Mouse (Mus musculus) kidney, adult 11 months (tissue): Measurements from ENCODE around the gene Bace1.

Source experiments
- DNase-seq: peaks from one replicate; pipeline ENCODE4 v3.0.0; 2022

The Bace1 gene

DNA sequence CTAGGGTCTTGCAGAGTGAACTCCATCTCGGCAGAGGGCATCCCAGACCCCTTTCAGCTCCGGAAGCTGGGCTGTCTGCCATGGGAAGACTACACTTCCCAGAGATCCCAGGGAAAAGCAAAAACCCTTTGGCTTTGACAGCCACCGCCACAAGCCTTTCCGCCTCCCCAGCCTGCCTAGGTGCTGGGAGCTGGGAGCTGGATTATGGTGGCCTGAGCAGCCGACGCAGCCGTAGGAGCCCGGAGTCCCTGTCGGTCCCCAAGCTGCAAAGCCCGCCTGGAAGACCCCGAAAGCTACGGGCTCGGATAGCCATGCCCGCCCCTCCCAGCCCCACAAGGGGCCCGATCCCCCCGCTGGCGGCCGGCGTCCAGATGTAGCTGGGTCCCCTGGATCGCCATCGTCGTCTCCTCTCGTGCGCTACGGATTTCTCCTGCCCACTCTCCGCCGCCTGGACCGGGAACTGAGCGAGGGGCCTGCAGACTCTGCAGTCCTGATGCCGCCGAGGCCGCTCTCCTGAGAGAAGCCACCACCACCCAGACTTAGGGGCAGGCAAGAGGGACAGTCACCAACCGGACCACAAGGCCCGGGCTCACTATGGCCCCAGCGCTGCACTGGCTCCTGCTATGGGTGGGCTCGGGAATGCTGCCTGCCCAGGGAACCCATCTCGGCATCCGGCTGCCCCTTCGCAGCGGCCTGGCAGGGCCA, at the start of gene Bace1:
Gene Bace1 (plus strand): TSS at position 147 of the 705 bp plus-strand sequence.
- DNase-seq = peak; percentile 82

- no peak for DNase-seq
These were observed 46.8 kb upstream of the Bace1 start for GRCm38 (mm10) chr9:45791456-45792142.

DNA sequence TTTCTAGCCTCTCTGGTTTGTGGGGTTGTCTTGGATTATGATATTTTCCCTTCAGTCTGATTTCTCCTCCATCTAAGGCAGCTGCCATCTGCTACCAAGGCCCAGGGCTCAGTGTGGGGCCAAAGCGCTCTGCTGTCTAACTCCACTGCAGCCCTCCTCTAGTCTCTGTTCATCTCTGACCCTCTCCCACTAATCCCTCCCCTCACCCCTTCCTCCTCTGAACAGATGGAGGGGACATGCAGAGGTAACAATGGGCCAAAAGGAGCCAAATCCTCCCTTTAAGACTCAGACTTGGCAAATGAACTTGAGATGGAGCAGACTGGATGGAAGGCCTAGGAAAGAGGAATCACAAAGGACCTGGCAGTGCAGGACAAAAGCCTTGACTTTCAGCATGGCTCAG, 46.1 kb upstream of the Bace1 start:
- DNase-seq = no peak

DNA sequence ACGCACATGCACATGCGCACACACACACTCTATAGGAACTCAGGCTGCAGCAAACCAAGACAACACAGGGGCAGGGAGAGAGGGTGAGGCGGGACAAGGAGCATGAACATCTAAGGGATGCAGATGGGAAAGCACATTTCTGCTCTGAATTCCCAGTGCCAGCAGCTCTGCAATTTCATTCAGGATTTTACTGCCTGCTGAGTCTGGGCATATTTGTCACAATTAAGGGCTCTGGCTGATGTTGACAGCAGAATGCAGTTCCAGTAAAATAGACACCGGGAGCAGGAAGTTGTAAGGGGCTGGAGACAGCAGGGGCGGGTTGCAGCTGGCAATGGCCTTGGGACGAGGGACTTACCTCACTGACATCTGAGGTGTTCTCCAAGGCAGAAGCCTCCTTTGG, 44.7 kb upstream of the Bace1 start:
- no peak for DNase-seq

GRCm38 (mm10) chr9:45795722-45796121, 42.7 kb upstream of the Bace1 start:
- DNase-seq = no peak

- no peak for DNase-seq
These were observed 41.1 kb upstream of the Bace1 start for GRCm38 (mm10) chr9:45797271-45797670.

GRCm38 (mm10) chr9:45798467-45799164, 39.8 kb upstream of the Bace1 start:
- DNase-seq = no peak

DNA sequence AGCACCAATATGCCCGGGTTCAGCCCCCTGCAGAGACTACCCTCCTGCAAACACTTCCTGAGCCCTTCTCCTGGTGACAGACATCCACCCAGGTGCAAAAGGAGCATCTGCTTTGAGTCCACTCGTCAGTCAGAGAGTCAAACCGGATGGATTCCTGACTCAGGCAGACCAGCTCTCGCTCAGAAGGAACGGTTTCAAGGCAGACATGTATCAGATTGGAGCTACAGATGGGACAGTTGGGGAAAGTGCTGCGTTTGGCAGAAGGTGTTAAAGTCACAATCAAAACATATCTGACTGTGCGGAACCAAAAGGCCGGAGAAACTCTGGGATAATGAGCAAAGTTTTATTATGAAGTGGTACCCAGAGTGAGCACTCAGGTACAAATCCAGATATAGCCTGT, 39.0 kb upstream of the Bace1 start:
- DNase-seq = no peak

DNA sequence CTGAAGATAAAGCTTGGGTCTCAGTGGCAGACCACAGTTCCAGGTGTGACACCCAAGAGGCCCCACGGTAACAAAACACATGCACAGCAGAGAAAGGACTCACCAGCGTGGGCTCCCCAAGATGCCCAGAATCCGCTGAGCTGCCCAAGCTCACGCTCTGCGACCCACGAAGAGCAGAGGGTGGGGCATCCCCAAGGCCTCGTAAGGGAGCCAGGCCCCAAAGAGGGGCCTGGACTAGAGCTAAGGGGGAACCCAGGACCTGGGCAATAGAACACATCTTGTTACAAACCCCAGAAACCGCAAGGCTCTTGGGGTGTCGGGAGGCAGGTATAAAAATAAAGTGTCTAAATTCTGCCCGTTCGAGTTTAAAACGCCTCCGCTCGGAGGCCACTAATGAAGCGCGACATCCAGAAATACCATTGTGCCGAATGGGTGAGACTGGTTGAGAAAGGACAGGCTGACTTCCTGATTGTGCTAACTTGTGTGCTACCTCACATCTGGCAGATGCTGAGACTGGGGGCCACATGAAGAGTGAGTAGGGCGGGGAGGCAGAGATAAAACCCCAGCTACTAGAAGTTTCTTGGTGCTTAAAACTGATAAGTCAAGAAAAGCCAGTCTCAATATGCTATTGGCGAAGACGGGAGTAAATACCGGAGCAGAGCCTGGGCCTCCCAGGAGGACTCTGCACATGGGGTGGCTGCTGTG, 35.2 kb upstream of the Bace1 start:
- DNase-seq = no peak

GRCm38 (mm10) chr9:45806847-45807246, 31.5 kb upstream of the Bace1 start:
- peak; percentile 71 for DNase-seq

DNA sequence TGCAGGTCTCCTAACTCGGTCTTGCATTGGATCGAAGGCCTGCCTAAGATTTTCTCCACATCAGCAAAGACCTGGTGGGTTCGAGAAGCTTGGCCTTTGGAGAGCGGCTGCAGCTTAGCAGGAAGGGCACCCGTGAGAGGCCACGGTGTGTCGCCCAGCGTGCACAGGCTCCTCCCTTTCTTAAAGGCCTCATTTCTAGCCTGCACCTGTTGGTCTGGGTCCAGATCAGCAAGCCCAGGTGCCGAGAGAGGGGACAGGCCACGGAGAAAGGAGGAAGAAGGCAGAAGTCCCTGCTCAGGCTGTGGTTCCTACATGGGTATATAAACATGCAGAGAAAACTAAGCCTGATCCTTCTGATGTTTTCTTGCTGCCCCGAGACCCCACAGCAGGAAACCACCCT, 31.0 kb upstream of the Bace1 start:
- no peak for DNase-seq

DNA sequence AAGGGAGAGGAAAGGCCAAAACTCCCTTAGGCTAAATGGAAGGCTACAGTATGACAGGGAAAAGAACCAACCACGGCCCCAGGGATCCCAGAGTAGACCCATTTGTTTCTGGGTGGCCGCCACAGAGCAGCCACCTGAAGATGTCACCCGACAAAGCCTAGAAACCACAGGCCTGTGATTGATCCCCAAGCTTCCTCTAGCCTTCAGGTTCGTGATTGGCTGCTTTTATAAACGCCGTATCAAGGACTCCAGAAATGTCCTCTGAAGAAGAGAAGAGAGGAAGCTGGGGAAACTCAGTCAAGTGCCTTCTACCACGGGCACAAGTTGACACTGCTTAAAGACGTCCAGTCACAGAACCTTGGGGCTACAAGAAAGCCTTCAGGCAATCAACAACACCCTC, 30.6 kb upstream of the Bace1 start:
- DNase-seq = no peak

DNA sequence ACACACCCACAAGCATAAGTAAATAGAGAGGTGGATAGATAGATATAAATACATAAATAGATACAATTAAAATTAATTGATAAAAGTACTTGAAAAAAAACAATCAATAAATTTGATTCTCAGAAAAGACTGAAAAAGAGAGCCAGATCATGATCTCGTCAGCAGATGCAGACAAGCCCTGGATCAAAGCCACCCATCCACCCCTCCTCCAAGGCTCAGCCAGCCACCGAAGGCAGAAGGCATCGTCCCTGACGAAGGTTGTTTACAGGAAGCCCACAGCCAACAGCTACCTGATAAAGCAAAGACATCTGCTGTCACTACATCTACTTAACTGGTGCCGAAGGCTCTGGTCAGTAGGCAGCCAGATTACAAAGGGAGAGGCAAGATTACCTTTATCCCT, 26.4 kb upstream of the Bace1 start:
- DNase-seq = no peak

DNA sequence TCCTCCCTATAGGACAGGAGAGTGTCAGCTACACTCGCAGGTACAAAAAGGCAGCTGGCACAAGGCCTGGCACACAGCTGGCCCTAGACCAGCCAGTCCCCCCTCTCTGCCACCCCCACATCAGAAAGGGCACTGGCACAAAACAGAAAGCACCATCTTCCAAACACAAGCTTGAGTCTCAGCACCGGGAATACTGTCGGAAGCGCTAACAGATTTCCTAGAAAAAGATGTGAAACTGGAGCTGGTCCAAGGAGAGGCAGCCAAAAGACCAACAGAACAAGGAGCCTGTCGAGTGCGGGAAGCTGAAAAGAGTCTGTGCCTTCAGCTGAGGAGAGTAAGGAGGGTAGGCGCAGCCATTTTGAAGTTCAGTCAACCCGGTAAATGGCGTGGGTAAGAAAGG, 23.3 kb upstream of the Bace1 start:
- DNase-seq = no peak

- no peak for DNase-seq
These were observed 22.9 kb upstream of the Bace1 start for GRCm38 (mm10) chr9:45815525-45815924.

GRCm38 (mm10) chr9:45818406-45819011, 19.9 kb upstream of the Bace1 start:
- no peak for DNase-seq

DNA sequence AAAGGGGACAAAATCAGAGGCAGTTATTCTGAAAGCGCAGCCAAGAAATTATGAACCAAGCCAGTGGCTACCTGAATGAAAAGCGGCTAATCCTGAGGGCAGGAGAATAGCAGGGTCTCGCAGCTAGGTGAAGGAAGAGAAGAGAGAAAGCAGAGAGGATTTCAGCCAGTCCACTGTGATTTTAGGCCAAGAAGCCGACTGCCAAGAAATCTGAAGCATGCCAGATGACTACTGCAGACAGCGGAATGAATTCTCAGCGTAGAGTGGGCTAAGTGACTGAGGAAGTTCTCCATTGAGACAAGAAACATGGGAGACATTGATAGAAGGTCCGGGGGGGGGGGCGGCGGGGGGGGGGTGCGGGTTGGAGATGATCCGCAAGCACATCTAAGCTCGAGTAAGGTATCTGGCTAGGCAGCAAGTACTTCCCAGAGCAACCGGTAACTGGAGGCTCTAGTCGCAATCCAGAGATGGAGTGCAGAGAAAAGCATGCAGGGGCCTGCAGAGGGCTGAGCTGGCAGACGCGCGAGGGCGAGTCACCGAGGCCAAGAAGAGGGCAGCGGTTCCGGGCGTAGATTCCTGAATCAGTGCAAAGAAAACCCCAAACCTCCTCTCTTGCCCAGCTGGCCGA, 10.6 kb upstream of the Bace1 start:
- no peak for DNase-seq

DNA sequence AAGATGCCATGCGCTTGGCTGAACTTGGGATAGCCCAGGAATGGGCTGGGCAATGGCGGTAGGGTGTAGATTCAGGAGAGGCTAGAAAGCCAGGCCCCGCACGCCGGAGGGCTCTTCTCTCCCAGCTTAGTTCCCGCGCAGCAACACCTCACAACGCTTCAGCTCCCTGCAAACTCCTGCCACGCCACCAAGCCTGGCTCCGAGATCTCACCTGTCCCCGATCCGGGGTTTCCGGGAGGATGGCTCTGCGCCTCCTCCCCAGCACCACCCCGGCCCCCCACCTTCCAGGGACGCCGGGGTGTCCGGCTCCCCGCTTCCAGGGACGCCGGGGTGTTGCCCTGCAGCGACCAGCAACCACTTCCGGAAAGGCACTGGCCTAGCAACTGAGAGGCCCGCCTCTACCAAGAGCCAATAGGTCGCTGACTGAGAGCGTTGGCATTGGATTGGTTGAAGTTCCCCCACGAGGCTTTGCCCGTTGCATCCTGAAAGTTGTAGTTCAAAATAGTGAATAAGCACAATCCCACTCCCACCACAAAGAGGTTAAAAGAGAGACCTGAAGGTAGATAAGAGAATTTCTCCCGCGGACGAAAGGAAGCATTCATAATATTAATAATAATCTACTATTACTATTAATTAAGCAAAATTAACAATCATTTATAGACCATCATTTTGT, 10.0 kb upstream of the Bace1 start, which contains the start of gene Cep164:
Gene Cep164 (minus strand): TSS at position 401 of the 673 bp plus-strand sequence.
- DNase-seq = peak; percentile 93

DNA sequence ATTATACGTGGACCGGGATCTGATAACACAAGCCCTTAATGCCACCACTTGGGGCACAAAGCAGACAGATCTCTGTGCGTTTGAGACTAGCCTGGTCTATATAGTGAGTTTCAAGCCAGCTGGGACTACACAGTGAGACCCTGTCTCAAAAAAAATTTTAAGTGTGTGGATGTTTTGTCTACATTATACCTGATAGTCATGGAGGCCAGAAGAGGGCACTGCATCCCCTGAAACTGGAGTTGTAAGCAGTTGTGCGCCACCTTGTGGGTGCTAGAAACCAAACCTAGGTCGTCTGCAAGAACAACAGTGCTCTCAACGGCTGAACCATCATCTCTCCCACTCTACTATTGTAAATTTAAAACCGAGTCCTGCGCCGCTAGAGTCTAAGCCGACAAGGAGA, 9.3 kb upstream of the Bace1 start:
- peak; percentile 73 for DNase-seq

- DNase-seq = no peak
These were observed 5.5 kb upstream of the Bace1 start for GRCm38 (mm10) chr9:45832898-45833297.

- no peak for DNase-seq
These were observed 4.9 kb upstream of the Bace1 start for GRCm38 (mm10) chr9:45833461-45833860.

DNA sequence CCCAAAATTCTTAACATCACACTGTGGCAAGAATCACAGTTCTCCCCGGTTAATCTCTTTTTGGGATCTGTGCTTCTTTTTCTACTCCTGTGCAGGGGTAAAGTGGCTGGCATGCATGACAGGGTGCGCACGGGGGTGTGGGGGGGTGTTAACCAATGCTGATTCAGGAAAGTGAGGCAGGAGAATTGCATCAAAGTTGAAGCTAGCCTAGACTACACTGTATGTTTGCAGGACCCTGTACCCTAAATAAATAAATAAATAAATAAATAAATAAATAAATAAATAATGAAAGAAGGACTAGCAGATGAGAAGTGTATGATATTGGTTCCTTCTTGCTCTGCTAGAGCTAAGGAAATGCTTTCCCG, 329 bp upstream of the Bace1 start:
- no peak for DNase-seq
